Mouse (Mus musculus) erythroblast, adult 5-6 weeks (primary cell): Measurements from ENCODE around the gene Txnrd2. TPM values are rescaled to one million over a fixed set of nuclear protein-coding genes. Genes with fewer than 3 reads are reported as not detected.
A peak's percentile ranks its signal among the peaks of the same experiment; 100 is the strongest.

ENCODE experiments used
- ATAC-seq: replicated peaks from 2 replicates; pipeline ENCODE4 v1.8.0; 2016; ENCODE audit warnings: moderate number of reproducible peaks, mild to moderate bottlenecking, moderate TSS enrichment, inconsistent platforms; ENCODE audit not compliant: poor library complexity, low FRiP score, severe bottlenecking
- total RNA-seq, 2 experiments: library from RNA; stranded (forward) in 1 of 2; stranded (reverse) in 1 of 2; fragments of 150-400 nt in 1 of 2; fragments of 200-764, 138-1000 nt in 1 of 2; gene quantifications; 2 replicates each; pipeline versions ENCODE4 v1.2.3 to v1.2.4; 2015 to 2017; ENCODE audit warnings: low replicate concordance in 2 of 2

The Txnrd2 gene
- total RNA-seq, 2 experiments from 2014 or later = 274 to 493 TPM

- peak; percentile 90 for ATAC-seq
These were observed 33.4 kb upstream of the Txnrd2 start for GRCm38 (mm10) chr16:18392469-18393426.

DNA sequence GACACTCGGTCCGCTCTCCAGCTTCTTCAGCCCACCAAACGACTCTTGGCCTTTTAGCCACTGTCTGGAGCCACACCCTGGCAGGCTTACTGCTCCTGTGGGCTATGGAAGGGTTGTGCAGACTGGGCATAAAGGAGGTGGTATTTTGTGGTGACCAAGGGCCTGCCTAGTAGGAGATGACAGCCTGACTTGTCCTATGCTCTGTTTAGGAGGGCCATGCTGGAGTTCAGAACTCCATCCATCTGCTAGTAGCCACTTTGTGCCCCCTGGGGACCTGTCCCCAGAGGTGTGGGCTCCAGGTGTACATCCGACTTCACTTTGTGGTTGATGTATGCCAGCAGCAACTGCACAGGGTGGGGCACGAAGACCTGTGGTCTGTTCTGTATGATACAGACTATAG is 32.6 kb upstream of the Txnrd2 start:
- ATAC-seq = no peak

DNA sequence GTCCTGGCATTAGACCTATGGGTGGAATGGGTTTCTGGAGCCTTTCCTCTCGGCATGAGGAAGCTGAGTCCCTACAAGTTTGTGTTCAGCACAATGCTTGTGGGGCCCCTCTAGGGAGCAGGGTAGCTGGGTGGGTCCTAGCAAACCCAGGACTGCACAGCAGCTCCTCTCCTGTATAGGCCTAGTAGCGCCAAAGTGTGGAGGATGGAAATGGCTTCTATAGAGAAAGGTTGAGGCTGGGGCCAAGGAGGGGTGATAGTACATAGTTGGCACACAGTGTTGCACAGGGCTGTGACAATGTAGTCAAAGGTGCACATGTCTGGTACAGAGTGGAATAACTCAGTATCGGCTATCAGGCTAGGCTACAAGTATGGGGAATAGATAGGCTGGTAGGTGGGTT is 32.1 kb upstream of the Txnrd2 start:
- no peak for ATAC-seq

DNA sequence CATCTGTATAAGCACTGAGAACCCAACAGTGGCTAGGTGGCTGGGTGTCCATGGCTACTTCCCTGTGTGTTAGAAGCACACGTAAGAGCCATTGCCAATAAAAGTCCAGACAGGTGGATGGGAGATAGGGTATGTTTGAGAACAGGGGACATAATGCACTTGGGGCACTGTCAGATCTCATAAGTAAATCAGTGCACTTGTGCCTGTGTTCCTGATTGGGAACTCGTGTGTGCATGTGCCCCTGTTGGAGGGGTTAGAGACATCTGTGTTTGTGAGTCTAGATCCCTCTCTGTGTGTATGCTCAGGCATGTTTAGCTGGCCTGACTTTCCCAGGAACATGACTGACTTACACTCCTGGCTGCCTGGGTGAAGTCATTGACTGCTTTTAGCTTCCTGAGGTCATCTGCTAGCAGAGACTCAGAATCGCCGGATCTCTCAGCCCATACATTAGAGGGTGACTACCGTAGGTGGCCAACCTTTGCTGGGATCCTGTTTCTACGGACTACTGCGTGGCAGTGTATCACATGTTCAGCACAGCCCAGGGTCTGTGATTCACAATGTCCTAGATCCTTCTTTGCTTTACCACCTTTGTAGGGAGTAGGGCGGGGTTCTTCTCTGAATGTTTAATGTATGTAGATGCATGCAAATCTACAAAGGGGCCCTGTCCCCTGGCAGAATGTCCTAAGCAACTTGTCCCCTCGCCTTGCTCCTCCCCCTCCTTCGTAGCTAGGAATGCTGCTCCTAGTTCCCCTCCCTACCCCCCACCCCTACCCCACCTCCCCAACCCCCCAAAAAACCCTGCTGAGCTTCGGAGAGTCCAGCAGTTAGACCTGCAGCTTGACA is 31.2 kb upstream of the Txnrd2 start:
- no peak for ATAC-seq

- no peak for ATAC-seq
These were observed 30.6 kb upstream of the Txnrd2 start for GRCm38 (mm10) chr16:18395620-18396036.

GRCm38 (mm10) chr16:18396201-18396600 is 30.0 kb upstream of the Txnrd2 start:
- no peak for ATAC-seq

DNA sequence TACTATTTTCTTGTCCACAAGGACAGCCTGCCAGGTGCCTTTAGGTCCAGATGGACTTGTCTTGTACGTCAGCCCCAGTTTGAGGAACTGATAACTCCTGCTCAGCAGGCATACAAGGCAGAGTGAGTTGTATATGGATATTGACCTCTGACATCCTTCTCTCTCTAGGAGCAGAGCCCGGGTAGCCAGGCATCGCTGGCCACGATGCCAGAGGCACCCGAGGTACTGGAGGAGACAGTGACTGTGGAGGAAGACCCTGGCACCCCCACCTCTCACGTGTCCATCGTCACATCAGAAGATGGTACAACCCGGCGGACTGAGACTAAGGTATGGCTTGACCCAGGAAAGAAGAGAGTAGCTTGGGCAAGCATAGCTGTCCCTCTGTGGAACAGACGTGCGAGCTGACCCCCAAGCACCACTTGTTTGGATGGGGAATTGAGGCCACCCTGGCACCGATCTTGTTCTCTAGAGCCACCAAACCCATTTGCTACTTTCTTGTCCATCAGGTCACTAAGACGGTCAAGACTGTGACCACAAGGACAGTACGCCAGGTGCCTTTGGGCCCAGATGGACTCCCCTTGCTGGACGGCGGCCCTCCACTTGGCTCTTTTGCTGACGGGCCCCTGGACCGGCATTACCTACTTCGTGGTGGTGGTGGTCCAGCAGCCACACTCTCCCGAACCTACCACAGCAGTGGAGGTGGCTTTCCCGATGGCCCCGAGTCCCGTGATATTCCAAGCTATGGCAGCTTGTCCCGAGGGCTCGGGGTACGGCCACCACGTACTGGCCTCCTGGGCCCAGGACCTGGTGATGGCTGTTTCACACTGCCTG is 29.2 kb upstream of the Txnrd2 start:
- no peak for ATAC-seq

DNA sequence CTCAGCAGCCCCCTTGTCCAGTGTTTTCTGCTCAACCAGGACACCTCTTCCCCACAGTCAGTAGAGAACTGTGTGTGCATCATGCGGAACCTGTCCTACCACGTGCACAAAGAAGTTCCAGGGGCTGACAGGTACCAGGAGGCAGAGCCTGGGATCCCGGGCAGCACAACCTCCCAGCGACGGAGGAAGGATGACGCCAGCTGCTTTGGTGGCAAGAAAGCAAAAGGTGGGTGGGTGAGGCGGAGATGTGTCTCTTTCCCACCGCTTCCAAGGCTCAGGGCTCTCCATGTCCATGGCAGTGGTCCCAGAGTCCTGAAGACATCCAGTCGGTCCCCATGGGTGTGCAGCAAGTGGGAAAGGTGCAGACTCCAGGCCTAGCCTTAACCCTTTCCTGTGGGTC is 26.2 kb upstream of the Txnrd2 start:
- no peak for ATAC-seq

DNA sequence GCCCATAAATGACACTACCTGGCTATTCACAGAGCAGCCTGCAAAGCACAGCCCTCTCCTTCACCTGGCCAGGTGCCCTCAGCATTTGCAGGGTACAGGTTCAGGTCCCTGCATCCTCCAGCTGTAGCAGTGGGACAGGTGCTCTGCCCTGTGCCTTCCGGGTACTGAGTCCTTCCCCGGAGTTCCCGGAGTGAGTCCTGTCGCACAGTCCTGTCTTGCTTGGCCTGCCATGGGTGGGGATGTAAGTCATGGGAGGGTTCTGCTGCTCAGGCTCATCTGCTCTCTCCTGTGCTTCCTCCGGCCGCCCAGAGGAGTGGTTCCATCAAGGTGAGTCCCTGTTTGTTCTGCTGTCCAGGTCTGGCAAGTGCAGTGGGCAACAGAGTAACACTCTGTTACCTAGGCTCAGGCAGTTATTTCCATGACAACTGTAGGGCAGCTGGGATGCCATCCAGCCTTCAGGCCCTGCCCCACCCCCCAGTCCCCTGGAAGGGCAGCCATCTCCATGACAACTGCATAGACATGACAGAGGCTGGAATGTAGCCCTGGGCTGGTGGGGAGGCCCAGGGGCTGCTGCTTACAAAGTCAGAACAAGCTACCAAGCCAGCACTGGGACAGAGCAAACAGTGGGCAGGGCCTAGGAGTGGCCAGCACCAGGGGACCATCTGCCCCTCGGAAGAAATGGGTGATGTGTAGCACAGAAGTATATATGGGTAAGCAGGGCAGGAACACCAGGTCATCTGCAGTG is 25.5 kb upstream of the Txnrd2 start:
- no peak for ATAC-seq

GRCm38 (mm10) chr16:18403285-18403684 is 22.9 kb upstream of the Txnrd2 start:
- no peak for ATAC-seq

DNA sequence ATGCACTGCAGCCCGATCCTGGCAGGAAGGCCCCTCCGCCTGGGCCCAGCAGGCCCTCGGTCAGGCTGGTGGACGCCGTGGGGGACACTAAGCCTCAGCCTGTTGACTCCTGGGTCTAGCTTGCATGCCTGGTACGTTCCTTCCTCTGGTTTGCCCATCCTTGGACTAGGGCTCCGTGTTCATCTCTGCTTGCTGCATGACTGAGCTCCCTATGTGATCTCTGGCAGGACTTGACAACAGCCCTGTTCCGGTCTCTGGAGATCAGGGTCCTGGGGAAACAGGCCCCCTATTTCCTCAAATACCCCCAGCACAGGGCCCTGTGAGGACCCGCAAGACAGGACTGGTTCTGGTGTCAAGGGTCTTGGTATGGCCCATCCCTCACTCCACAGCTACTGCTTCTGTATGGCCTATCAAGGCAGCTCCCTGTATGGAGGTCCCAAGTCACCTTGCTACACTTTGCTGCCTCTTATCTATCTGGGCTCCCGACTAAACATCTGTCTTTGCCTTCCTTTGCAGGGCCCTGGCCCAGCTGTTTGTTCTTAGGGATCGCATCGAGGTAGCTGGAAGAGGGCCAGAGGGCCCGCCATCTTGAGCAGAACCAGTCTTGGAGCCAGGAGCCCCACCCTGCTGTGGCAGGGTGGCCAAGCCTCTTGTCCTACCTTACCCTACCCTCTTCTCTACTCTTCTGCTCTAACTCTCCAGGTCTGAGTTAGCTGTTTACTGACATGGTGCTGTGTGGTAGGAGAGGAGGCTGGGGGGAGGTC is 20.9 kb upstream of the Txnrd2 start:
- ATAC-seq = peak; percentile 67

- 0 out of 2 replicates have a peak, but pooled peaks have one; percentile 16 for ATAC-seq
These were observed 20.3 kb upstream of the Txnrd2 start for GRCm38 (mm10) chr16:18405876-18406275.

- peak; percentile 64 for ATAC-seq
These were observed 19.9 kb upstream of the Txnrd2 start for GRCm38 (mm10) chr16:18406293-18406692.

DNA sequence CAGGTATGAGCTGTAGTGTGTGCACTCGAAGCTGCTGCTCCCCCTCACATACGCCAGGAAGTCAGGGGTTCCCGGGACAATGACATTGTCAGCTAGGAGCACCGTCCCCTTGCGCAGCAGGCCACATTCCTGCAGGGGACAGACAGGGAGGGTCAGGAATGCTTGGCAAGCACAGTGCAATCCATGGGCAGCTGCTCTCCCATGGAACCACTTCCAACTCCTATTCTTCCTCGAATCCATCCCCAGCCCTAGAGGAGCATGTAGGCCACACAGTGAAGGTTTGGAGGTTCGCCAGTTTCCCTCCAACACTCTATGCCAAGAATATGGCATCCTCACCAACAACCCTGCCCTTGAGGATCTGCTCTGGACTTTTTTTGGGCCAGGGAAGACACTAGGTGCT is 18.3 kb upstream of the Txnrd2 start:
- no peak for ATAC-seq

DNA sequence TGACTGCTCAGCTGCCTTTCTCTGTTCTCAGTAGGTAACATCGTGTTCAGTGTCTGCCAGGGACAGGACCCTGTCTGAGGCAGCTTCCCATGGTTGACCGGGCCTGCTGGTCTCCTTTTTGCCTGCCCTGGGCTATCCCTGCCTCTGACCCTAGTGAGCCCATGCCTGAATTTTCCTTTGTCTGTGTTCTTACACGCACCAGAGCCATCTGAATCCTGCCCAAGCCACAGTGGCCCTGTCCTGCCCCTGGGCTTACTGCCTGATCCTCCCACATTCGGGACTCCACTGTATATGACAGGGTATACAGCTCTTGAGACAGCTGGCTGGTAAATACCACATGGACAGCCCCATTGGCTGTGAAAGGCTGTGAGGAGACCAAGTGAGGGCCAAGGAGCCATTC is 16.4 kb upstream of the Txnrd2 start:
- no peak for ATAC-seq

DNA sequence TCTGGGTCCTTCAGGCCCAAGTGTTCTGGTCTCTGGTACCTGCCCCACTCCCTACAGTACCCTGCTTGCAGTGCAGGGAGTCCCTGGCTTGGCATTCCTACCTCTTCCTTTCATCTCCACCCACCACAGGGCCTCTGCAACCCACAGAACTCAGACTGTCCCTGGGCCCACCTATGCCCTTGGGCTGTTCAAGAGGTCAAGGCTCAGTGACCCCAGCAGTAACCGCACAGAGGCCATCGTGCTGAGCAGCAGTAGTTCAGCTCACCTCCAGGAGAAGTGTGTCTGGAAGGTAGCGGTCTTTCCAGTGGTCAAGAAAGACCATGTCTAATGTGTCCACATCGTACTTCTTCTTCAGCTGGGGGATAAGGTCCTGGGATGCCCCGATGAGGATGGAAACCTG is 15.8 kb upstream of the Txnrd2 start:
- ATAC-seq = no peak

GRCm38 (mm10) chr16:18411026-18411649 is 15.0 kb upstream of the Txnrd2 start:
- no peak for ATAC-seq
